Mouse (Mus musculus) lung, adult 2 months (tissue): ENCODE results near the gene Zfp846. TPM values are rescaled to one million over a fixed set of nuclear protein-coding genes. Genes with fewer than 3 reads are reported as not detected.
A peak's percentile ranks its signal among the peaks of the same experiment; 100 is the strongest.

Source experiments
- DNase-seq: peaks from one replicate; pipeline ENCODE4 v3.0.0; 2022
- H3K4me1 ChIP-seq: fragments of 200-500 bp; 2 replicates; pipeline ENCODE4 v1.6.1; 2011; ENCODE audit warnings: low read length; ENCODE audit not compliant: control insufficient read depth, insufficient read depth
- H3K4me3 ChIP-seq: fragments of 200-500 bp; replicated peaks from 2 replicates; pipeline ENCODE3; 2011; ENCODE audit warnings: low read depth, mild to moderate bottlenecking, control low read depth, low read length; ENCODE audit errors: extremely low read depth
- CTCF ChIP-seq: fragments of 200-500 bp; IDR thresholded peaks from 2 replicates; pipeline ENCODE4 v1.5.1; 2011; ENCODE audit warnings: mild to moderate bottlenecking, low read length, control low read depth; ENCODE audit not compliant: insufficient read depth
- POLR2A ChIP-seq: fragments of 200-500 bp; IDR thresholded peaks from 2 replicates; pipeline ENCODE4 v1.6.1; 2011; ENCODE audit warnings: low read depth, mild to moderate bottlenecking, control low read depth, low read length, borderline replicate concordance; ENCODE audit errors: extremely low read depth
- WGBS: fragments of 180-500 bp; shearing (Covaris S2); methylation state at CpG from one replicate; pipeline ENCODE4 v1.1.7; 2018; 5-methylcytosine and 5-hydroxymethylcytosine counted together
- polyA plus RNA-seq: library from polyadenylated mRNA; depleted of rRNA; stranded (reverse); fragments of >200 nt; gene quantifications from 2 replicates; pipeline ENCODE4 v1.2.3, GENCODE M21; 2012; rRNA removed

Gene Zfp846
- polyA plus RNA-seq, 1 experiment: 2.6 TPM

DNA sequence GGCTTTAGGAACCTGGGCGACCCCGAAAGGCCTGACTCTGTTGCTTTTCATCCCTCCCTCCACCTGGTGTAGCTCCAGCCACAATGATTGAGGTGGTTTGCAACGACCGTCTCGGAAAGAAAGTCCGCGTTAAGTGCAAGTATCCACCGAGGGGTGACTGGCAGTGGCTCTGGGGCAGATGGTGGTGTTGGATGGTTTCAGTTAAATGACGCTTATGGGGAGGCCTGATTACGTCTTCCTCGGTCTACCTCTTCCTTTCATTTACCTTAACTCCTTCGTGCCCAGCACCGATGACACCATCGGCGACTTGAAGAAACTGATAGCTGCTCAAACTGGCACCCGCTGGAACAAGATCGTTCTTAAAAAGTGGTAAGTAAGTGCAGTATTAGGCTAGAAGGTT is 64.0 kb downstream of the Zfp846 start:
- no peak for TF ChIP-seq POLR2A
- 2% methylated on average over 17 of the region's 17 CpGs for whole genome bisulfite sequencing
- H3K4me1 ChIP-seq: peaks cover 17% of the 10 kb centered on the region
- H3K4me3 ChIP-seq: peak overlapping the region; percentile 96
- DNase-seq: no peak

DNA sequence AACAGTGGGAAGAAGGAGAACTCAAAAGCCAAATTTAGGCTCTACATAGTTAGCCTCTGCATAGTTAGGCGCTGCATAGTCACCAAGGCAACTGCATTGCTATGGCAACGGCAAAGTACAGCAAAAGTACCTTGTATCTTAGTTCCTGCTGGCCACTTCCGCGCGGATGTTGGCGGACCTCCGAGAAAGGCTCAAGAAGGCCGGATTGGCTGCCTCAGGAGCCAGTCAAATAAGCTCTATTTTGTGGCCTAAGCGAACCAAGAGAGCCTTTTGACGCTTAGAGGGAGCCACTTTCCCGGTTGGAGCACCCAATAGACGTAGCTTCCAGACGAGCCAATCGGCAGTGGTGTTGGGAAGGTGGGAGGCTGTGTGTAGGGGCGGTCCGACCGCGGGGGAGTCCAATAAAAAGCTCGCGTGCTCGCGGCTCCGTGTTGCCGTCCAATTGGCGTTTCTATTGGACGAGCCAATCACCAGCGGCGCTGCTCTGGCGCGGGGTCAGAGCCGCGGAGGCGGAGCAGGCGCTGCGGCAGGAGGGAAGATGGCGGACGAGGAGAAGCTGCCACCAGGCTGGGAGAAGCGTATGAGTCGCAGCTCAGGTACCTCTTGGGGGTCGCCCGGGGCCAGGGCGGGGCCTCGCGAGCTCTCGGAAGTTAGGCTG is 70.6 kb downstream of the Zfp846 start, which contains the start of gene Pin1:
Gene Pin1 (plus strand): TSS at position 494 of the 658 bp plus-strand sequence.
- DNase-seq: peak; percentile 95
- under 1% methylated on average over 45 of the region's 45 CpGs for WGBS
- Histone ChIP-seq H3K4me3 (peak within 1 kb of the TSS; percentile 77), H3K4me1 (peaks cover 3% of the 10 kb centered on the region)
- peak; percentile 86; the same call in 1 of the 2 replicates for TF ChIP-seq POLR2A
- no peak for TF ChIP-seq CTCF

DNA sequence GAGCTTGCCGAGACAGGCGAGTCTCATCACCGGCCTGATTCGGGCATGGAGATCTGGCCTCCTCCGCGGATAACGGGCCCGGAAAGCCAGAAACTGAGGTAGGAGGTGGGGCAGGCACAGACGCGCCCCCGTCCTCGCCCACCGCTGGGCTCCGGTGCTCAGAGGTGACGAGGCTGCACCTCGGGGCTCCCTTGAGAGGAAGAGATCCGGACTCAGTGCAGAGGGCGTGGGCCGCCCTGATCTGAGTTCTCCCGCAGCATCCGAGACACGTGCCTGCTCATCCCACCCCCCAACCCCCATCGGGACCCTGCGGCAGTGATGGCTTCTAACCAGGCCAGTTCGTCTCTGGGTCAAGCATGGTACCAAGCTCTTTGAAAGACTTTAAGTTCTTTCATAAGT is 71.2 kb downstream of the Zfp846 start:
- WGBS: under 1% methylated on average over 25 of the region's 25 CpGs
- TF ChIP-seq CTCF: no peak
- TF ChIP-seq POLR2A: no peak
- no peak for DNase-seq
- peak overlapping the region; percentile 77 for H3K4me3 ChIP-seq
- H3K4me1 ChIP-seq: peaks cover 3% of the 10 kb centered on the region

DNA sequence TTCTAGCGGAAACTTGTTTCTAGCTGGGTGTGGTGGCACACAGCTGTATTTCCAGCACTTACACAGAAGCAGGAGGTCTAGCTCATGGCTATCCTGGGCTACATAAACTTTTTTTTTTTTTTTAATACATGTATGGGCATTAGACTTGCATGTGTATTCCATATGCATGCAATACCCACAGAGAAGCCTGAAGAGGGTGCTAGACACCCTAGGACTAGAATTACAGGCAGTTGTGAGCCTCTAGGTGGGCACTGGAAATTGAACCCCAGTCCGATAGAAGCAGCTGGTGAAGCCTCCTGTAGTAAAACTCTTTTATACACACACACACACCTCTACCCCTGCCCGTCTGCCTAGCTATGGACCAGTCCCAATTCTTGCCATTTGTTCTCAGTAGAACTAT is 72.8 kb downstream of the Zfp846 start:
- Histone ChIP-seq H3K4me1 (peaks cover 3% of the 10 kb centered on the region), H3K4me3 (no peak overlapping the region)
- no peak for DNase-seq
- 87% methylated on average over 3 of the region's 3 CpGs for WGBS
- TF ChIP-seq CTCF (no peak), POLR2A (no peak)

Other genes with a start within 250 kb of the Zfp846 start
- gene Olfr18, start 245.2 kb upstream of the Zfp846 start, polyA plus RNA-seq: not detected in 2 replicates
- 3.3 and 5.4 TPM in 2 replicates for gene Zfp560, start 196.1 kb upstream of the Zfp846 start, polyA plus RNA-seq
- 1.5 and 2.8 TPM in 2 replicates for gene Zfp26, start 121.1 kb upstream of the Zfp846 start, polyA plus RNA-seq
- gene Zfp426, start 88.5 kb upstream of the Zfp846 start, polyA plus RNA-seq: 4.6 and 5.0 TPM in 2 replicates
- gene Zfp266, start 59.9 kb upstream of the Zfp846 start, polyA plus RNA-seq: 6.6 and 8.9 TPM in 2 replicates
- gene Ubl5, start 61.6 kb downstream of the Zfp846 start, polyA plus RNA-seq: 172 and 176 TPM in 2 replicates
- gene Fbxl12, start 63.5 kb downstream of the Zfp846 start, polyA plus RNA-seq: 55.6 and 59.7 TPM in 2 replicates
- gene Pin1, start 70.8 kb downstream of the Zfp846 start, polyA plus RNA-seq: 14.8 and 17.9 TPM in 2 replicates
- 14.2 and 15.2 TPM in 2 replicates for gene Olfm2, start 165.1 kb downstream of the Zfp846 start, polyA plus RNA-seq
- 4.0 and 4.6 TPM in 2 replicates for gene Col5a3, start 233.8 kb downstream of the Zfp846 start, polyA plus RNA-seq
- not detected in 2 replicates for gene Rdh8, start 237.2 kb downstream of the Zfp846 start, polyA plus RNA-seq